Mouse (Mus musculus): ENCODE measurements around the gene Ints1.

GRCm38 (mm10) chr5:139734746-139735145 lies 40.7 kb downstream of the Ints1 start:
- no peak for TF ChIP-seq CTCF (IDR thresholded peaks at IDR 0.05; ENCODE audit: low read depth)
- no peak for TF ChIP-seq EP300 (IDR thresholded peaks at IDR 0.05; ENCODE audit: low read depth)

Data from liver, embryonic 14.5 days (tissue).